Mouse (Mus musculus): Measurements from ENCODE around the gene Tgm2.

DNA sequence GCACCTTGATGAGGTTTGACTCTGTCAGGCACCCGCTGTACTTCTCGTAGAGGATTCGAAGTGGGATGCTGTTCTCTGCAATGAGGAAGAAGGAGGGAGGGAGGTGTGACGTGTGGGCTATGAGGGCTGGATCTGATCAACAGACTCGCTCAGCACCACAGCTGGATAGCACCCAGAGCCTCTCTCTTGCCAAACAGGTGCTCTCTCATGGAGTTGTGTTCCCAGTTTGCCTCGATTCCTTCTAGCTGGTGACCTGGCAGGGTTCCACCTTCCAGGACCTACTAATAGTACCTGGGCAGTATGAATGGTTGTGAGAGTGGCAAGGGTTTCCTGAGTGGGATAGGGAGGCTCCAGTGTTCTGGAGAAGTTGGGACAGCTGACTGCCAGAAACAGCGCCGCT lies 26.0 kb downstream of the Tgm2 start:
- TF ChIP-seq GATA1 (IDR thresholded peaks at IDR 0.05; ENCODE audit: borderline replicate concordance, low read length) (no peak), FLI1 (IDR thresholded peaks at IDR 0.05; ENCODE audit: low read length) (no peak)

All from megakaryocyte, embryonic 14.5 days (primary cell).